Mouse (Mus musculus) yolk sac, embryonic 10.5 days (tissue): ENCODE results near the gene Trip13.

ENCODE experiments used
- DNase-seq: peaks from one replicate; pipeline ENCODE4 v3.0.0-alpha.2; 2017; ENCODE audit warnings: low spot score

Trip13 gene

DNA sequence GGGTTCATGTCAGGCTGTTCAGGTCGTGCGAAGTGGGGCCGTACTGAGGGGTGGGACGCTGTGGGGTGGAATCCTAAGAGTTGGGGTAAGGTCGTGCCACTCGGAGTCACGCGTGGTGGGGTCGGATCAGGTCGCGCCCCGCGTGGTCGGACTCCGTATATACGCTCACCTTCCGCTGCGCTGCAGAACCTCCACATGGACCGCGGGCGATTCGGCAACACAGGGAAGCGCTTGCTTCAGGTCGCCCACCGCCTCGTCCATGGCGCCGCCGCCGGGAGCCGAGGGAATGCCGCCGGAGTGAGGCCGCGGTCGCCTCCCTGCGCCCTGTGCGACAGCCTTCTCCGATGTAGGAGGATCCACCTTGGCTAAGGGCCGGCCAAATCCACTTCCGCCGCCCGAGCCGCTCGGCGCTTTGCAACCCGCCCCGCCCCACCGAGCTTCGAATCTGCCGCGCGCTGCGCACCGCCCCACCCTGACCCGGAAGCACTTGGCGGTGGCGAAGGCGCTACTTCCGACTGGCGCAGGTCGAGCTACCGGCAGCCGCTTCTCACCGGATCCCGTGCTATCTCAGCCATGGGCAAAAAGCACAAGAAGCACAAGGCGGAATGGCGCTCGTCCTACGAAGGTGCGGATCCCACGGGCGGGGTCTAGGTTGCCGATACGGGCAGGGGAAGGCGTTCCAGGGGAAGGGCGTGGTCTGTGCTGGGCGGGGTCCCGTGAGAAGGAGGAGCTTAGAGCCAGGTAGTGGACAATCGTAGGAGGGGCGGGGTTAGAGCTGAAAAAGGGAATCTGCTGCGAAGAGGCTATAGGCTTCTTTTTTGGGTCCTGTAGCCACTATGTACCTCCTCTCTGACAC, at the start of gene Trip13, which contains the start of gene Brd9:
TSS of gene Trip13 (minus strand) at position 464 of the 856 bp plus-strand sequence.
TSS of gene Brd9 (plus strand) at position 491 of the 856 bp plus-strand sequence.
- DNase-seq = peak; percentile 96

DNA sequence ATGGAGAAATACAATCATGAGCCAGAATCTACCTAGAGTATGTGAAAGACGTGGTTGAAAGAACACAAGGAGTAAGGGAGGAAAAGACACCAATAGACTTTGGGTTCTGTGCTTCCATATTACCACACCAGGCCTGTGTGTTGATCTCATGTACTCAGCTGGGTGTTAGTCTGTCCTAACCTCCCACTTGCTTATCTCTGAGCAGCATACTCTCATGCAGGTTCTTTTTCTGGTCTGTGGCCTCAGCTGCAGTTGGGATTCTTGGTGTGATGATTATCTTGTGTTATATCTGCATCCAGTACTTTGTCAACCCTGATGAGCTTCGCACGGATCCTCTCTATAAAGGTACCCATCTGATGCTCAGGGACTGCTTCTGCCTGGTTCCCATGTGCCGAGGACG, 39.4 kb upstream of the Trip13 start:
- DNase-seq = no peak

DNA sequence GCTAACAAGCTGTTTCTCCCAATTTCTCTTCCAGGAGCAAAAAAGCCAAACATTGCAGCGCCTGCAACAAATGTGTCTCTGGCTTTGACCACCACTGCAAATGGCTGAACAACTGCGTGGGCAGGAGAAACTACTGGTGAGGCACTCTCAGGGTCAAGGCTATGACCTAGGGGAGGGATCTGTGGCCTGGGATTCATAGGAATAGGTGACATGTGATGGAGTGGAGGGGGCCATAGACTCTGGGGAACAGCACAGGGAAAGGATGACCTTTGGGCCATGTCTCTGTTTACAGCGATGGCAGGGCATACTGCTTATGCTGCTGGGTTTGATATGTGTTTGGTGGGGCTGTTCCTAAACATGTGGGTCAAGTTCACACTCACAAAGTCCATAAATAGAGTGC, 36.9 kb upstream of the Trip13 start:
- no peak for DNase-seq

DNA sequence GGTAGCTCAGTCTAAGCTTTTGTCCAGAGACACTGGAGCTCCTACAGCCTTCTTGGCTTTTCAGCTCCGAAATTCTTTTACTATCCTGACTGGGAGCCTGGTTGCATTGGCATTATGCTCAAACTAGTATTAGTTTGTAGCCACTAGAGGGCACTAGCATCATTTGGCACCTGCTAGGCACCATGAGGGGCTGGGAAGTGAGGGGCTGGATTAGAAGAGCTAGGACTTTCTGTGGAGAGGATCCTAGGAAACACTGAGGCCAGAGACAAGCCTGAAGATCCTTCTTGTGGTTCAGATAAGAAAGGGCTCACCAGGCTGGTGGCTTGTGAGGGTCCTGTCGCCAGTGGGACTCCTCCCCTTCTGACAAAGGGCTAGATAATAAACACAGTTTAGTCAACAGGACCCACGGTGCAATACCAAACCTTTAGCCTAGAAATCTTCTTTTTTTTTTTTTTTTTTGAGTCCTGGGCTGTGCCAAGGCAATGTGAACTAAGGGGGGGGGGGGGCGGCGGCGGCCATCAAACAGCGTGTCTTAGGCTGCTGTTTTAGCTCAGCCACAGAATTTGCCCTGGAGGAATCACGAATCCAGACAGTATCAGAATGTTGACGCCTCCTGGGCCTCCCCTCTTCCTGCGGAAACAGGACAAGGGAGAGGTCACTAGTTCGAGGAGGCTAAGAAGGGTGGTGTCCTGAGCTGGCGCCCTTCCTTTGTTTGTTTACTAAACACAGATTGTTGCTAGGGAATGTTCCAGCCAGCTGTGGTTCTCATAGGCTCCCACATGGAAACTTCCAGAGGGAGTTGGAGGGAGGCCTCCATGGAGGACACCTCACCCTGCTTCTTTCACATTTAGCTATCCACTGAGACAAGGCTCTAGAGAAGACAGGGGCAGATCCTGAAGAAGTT, 33.2 kb upstream of the Trip13 start:
- DNase-seq = peak; percentile 50

DNA sequence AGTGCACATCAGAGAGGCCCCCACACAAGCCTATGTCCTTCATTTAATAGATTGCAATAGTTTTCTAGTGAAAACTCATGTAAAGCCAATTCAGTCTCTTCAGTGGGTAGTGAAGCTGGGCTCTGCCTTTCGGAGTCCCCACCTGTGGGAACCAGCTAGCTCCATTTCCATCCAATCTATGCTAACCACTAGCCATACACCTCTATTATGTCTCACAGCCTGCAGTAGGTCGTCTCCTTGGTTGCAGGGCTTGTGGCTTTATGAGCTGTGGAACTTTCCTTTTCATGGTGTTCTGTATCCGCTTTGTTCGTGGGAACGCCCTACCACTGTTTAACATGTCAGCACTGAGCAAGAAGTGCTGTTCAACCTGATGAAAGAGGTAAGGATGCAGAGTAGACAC, 26.0 kb upstream of the Trip13 start, which contains the start of gene Zdhhc11:
TSS of gene Zdhhc11 (plus strand) at position 301 of the 400 bp plus-strand sequence.
- no peak for DNase-seq

DNA sequence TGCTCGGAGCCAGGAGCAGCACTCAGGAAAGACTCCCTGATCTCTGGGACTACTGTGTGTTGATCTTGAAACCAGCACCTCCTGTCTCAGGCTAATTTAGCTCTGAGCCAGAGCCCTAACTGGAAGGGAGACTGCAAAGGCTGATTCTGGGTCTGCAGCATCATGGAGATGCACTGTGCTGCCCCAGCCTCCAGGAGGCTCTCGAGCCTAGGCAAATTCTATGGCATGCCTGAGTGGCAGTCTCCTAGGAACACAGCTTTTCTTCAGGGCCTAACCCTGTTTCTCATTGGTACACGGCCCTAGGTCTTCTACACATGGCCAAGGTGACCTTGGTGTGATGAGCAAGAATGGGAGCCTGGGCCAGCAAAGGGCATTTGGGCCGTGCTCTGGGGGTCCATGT, 23.6 kb upstream of the Trip13 start:
- DNase-seq = no peak

DNA sequence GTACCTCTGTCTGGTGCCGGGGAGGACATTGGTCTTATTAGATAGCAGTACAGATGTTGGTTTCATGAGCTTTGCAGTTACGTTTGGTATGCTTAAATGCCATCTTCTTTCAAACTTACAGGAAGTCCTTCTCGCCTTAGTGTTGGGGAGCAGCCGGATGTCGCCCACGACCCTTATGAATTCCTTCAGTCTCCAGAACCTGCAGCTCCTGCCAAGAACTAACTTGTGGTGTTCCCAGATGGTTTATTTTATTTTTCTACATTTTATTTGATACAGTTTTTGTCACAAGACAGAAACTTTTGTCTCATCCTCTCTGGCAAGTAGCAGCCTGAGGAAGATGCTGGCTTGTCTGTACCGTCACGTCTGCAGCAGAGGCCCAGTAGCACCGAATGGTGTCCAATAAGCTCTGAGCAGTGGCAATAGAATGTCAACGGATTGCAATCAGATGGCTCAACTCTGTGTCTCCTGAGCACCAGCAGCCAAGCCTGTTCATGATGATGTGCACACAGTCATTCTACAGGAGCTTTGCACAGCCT, 22.6 kb upstream of the Trip13 start:
- DNase-seq = no peak

DNA sequence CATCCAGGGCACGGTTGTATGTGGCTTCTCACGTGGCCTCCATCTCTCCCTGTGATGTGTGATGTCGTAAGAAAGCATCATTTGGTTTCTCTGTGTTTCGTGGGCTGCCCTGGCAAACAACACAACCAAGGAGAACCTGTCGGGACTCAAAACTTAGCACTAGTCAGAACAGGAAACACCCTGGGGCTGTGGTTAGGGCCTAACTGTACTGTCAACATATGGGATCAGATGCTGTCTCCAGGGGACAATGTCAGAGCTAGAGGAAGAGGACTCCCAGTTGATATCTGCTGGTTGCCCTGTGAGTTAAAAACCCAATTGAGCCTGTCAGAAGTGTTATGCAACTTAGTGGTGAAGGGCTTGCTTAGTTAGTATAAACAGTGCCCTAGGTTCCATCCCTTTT, 17.9 kb upstream of the Trip13 start:
- no peak for DNase-seq

DNA sequence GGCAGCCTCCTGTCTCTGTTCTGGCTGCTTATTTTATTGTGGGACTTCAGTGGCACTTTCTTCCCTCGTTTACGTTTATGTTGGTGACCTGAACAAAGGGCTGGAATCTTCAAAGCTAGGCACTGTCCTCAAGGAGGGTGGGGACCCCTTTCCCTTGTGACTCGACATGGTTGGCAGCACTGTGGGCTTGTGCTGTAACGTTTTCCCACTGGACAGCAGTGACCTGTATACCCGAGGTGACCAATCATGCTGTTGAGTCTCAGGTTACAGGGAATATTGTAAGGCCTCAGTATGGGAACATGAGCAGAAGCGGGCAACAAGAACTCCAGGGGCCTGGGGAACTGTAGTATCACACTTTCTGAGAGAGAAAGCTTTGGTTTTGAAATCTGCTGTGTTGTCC, 17.1 kb upstream of the Trip13 start:
- no peak for DNase-seq

DNA sequence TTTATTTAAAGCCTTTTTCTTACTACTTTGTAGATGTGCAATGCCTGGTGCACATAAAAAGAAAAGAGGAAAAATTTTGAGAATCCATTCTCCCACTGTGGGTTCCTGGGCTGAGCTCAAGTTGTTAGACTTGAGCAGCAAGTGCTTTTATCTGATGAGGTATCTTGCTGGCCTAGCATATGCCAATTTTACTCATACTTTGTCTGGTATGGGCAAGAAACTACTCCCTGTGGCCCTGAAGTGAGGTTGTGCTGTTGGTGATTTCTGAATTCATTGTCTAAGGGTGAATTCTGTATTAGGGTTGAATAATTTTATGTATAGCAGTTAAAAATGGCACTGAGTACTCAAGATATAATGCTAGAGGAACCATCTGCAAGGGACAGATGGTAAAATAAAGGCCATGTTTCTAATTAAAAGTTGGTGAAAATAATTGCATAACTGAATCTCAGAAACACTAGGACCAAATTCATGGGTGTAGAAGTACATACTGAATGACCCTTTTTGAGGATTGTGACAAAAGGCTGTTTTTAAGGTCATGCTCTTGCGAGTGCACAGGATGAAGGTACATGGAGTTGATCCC, 16.1 kb upstream of the Trip13 start:
- no peak for DNase-seq

DNA sequence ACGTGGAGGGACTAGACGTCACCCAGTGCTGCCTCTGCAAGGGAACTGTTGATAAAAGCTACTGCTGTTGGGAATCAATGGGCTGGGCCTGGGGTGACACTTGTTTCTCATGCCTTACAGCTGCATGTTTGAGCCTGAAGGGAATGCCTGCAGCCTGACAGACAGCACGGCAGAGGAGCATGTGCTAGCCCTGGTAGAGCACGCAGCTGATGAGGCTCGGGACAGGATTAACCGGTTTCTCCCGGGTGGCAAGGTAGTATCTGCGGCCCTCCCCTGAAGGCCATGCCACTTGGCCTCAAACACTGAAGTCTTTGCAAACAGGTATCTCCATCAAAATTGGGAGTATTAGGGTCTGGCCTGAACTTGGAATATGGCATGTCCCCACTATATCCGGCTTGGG, 7.0 kb upstream of the Trip13 start:
- DNase-seq = no peak

DNA sequence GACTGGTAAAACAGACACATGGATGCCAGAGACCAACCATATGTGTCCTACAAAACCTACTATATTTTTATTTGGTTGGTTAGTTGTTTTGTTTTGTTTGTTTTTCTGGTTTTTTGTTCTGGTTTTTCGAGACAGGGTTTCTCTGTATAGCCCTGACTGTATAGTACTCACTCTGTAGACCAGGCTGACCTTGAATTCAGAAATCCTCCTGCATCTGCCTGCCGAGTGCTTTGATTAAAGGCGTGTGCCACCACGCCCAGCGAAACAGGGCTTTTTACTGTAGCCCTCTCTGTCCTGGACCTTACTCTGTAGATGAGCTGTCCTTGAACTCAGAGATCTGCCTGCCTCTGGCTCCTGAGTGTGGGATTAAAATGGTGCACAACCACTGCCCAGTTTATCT, 1.5 kb upstream of the Trip13 start:
- DNase-seq = no peak

DNA sequence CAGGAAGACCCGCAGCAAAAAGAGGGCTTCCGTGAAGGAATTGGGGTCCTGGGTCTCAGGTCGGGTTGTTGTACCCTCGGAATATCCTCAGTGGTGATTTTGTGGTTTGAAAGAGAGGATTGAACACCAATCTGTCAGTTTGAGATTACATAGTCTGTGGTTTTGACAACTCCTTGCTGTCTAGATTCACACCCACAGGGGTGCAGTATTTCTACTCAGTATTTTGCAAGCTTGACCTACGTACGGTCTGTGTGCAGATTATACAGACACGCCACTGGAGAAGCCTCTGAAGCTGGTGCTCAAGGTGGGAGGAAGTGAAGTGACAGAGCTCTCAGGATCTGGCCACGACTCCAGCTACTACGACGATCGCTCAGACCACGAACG, 585 bp upstream of the Trip13 start:
- DNase-seq = no peak

DNA sequence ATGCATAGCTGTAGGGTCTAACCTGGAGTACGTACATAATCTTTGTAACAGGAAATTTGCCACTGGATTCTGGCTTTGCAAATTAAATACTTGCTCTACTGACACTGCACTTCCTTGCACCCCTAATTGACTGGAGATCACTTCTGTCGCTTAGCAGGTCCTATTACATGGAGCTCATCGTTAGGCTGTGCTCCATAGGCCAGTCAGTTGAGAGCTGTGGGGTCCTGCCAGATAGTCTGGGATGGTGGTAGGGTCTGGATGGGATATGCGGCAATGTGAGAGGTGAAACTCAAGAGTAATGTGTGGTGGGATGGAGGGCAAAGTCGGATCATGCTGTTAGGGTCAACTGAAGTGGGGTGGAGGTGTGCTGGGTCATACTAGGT, 655 bp downstream of the Trip13 start:
- DNase-seq = no peak

DNA sequence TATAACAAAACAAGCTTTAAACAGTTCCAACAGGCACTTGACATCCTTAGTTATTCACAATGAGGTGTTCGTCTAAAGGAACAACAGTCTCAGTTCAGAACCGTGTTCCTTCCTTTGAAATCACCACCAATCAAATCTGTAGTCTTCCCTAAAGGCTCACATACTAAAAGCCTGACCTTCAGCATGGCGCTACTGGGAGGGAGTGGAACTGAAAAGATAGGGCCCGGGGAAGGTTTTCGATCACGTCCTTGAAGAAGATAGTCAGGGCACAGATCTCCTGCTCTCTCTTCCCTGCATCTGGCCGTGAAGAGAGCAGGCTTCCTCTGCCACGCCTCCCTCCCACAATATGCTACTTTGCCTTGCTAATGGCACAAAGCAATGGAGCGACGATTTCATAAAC, 5.4 kb downstream of the Trip13 start:
- no peak for DNase-seq

DNA sequence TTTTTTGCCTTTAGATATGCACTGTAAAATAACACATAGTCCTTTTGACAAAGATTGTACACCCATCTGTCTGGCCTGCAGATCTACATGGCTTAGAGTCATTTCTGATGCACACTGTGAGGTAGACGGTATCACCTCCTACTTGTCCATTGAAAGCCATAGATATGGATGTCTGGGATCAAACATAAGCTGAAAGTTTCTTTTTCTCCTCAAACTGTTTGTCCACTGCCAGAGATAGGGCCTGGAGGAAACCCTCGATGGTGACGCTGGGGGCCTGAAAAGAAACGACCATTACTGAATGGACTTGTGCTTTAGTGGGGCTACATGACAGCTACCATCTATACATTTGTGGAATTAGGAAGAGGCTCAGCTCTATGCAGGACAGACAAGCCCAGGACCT, 24.5 kb downstream of the Trip13 start:
- no peak for DNase-seq

DNA sequence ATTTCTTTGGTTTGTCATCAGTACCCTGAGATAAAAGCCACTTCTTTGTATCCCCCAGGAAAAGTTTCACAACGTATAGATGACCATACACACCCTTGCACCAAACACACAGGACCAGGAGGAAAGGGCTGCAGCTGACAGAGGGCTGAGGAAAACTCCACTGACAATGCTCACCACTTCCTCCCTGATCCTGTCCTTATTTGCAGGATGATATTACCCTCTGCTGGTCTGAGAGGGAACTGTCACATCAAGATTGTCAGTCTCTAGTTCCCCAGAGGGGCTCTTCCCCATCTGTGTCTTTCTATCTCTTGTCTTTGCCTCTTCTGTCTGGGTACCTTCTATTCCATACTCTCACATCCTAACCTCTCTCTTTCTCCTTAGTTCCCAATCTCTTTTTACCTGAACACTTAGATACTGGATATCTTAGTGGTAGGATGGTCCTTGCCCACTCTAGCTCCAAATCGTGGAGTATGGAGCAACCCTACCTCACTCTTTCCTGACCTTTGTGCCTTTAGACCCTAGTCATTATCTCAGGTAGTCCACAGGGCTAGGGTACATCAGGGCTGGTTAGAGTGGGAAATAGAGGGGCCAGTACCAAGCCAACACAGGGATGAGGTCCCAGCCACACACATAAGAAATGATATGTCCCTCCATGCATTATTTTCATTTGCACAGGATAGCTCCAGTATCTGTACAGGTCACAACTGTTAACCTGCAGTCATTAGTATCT, 29.7 kb downstream of the Trip13 start:
- DNase-seq = peak; percentile 14

DNA sequence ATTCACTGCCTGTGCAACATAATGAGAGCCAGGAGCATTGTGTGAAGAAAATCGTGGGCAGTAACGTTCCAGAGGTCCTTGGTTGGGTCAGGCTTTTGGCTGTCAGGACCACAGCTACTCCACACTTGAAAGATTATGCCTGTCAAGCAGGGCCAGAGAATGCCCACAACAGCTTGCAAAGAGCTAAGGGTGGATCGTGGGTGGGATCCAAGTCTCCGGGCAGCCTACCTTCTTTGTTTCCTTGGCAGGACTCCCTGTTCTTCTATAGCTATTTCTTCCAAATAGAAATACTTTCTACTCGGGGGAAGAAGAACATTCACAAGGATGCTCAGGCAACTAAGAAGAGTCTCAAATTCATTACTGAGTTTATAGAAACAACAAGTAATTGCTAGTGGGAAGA, 30.4 kb downstream of the Trip13 start:
- DNase-seq = no peak

DNA sequence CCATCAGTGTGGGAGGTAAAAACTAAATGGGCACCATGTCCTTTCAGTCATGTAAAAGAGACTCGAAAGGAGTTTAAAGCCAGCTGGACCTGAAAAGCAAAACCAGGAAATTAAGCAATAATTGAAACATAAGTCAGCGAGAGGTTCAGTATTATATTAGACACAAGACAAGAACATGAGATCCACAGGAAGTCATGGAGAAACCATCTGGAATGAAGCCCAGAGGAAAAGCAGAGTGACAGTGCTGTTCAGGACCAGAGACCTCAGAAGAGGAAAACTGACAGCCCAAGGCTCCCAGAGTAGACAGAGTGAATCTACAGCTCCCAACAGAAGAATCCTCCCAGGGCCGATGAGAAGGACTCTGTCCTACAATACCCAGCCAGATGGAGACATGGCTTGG, 40.0 kb downstream of the Trip13 start:
- no peak for DNase-seq

DNA sequence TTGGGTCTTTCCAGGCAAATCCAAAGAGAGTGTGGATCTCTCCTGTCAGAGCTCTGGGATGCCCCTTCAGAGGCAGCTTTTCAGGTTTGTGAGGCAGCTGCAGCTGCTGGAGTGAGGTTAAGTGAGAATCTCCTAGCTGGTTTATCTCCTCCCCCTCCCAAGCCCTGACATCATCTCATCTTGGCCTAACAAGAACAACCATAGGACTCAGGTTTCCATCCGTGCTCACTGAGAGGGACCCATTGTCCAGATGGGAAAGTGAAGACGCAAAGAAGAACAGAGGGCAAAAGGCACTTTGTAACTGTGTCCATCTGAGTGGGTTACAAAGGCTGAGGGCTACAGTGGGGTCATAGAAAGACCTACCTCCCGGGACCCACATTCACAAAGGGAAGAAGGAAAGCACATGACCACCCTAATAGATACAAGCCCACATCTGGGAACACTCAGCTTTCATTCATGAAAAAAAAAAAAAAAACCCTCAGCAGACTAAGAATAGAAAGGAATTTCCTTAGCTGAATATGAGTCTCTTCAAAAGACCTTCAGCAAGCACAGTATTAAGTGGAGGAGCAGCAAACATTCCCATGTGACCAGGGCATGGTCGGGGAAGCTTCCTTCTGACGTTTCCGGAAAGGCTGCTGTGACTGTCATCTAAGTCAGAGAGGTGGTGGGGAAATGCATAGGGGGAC, 44.9 kb downstream of the Trip13 start:
- no peak for DNase-seq

DNA sequence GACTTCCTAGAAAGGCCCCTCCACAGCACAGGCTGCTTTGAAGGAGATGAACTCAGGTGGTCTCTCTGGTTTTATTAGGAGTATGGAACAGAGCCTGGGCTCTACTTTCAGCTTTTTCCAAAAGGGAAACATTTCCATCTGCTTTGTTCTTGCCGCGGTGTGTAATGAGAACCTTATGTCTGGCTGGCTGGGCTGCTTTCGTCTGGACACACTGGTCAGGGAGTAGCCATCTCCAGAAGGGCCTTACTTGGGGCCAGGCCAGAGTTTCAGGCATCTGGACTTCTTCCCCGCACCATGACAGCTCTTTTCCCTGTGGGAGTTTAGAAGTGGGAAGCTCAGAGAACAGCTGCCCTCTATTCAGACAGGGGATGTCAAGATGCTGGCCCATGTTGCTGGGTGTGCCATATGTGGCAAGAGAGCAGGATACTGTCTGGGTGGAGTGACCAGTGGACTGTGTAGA, 50.1 kb downstream of the Trip13 start:
- DNase-seq = peak; percentile 10
